Mouse (Mus musculus): ENCODE measurements at regions not wholly inside any gene's neighbourhood (a gene's known extent, or its start where the extent isn't known, plus 50 kb on each side); places are given as distances from the start of the nearest gene placed in this dataset.
A peak's percentile ranks its signal among the peaks of the same experiment; 100 is the strongest.

DNA sequence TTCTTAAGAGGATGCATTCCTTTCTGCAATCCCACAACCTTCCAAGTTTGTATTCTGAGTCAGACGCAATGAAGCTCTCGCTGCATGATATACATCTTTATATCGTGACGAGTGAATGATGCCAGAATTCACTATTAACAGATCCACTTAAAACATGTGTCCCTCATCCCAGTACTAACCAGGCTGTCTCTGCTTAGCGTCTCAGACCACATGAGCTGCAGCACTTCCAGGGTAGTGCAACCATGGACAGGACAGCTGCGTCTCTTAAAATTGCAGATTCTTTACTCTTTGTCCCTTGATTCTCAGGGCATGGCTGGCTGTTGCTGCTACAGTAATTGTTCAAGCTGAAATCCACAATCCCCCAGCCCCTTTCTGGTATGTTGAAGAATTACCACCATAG lies 491.9 kb downstream of the Dcdc2c start:
- no peak for DNase-seq (ENCODE audit: low spot score)
- 76% methylated on average over 6 of the region's 6 CpGs for WGBS
- ATAC-seq (replicated peaks; ENCODE audit: low FRiP score) = no peak
- no peaks in the 10 kb centered on the region for H3K36me3 ChIP-seq (ENCODE audit: control insufficient read depth, insufficient read depth, low read length)
- H3K27me3 ChIP-seq (ENCODE audit: control insufficient read depth, insufficient read depth, low read length) = no peaks in the 10 kb centered on the region
- H3K27ac ChIP-seq (ENCODE audit: low read depth, low read length) = no peak overlapping the region
- H3K9ac ChIP-seq (ENCODE audit: low read length) = no peak overlapping the region
- no peak overlapping the region for H3K4me3 ChIP-seq (ENCODE audit: low read depth, low read length)
- H3K9me3 ChIP-seq (ENCODE audit: control insufficient read depth, low read length) = no peaks in the 10 kb centered on the region
- no peak overlapping the region for H3K4me2 ChIP-seq (ENCODE audit: low read depth, low read length, severe bottlenecking)
- no peaks in the 10 kb centered on the region for H3K4me1 ChIP-seq (replicated peaks; ENCODE audit: control insufficient read depth, insufficient read depth, low read length)

DNA sequence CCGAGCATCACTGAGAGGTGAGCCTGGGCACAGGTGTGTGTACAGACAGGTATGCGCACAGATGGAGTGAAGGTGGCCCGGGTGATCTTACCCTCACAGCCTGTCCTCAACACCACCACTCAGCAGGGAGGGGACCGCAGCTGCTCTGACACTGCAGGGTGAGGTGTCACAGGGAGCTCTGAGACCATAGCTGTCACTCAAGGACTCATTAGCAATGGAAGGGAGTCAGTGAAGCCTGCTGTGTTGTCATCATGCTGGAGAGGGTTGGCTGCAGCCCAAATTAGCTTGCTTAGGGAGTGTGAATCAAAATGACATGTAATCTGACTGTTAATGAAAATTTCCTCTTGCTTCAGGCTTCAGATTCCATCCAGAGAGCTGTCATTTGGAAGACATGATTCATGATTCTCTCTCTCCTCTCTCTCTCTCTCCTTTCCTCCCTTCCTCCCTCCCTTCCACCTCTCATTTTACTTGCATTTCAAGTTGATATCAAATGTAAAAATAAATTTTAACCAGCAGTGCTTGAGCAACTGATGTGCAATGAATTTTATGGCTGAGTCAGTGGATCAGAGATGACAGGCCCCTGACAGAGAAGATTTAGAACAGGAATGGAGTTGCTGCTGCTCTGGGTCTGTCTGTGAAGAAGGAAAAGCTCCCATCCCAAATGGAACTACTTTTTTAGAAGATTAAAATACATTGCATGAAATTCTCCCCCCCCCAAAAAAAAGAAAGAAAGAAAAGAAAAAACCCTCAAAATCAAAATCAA lies 496.5 kb downstream of the Dcdc2c start:
- Histone ChIP-seq H3K36me3 (ENCODE audit: control insufficient read depth, insufficient read depth, low read length) (no peaks in the 10 kb centered on the region), H3K4me2 (ENCODE audit: low read depth, low read length, severe bottlenecking) (no peak overlapping the region), H3K4me1 (replicated peaks; ENCODE audit: control insufficient read depth, insufficient read depth, low read length) (no peaks in the 10 kb centered on the region), H3K9me3 (ENCODE audit: control insufficient read depth, low read length) (no peaks in the 10 kb centered on the region), H3K9ac (ENCODE audit: low read length) (no peak overlapping the region), H3K4me3 (ENCODE audit: low read depth, low read length) (no peak overlapping the region), H3K27ac (ENCODE audit: low read depth, low read length) (peak overlapping the region; percentile 28; the same call in 1 of the 2 replicates), H3K27me3 (ENCODE audit: control insufficient read depth, insufficient read depth, low read length) (no peaks in the 10 kb centered on the region)
- peak; percentile 80 for ATAC-seq (replicated peaks; ENCODE audit: low FRiP score)
- DNase-seq (ENCODE audit: low spot score) = peak; percentile 54
- 50% methylated on average over 4 of the region's 4 CpGs for WGBS

DNA sequence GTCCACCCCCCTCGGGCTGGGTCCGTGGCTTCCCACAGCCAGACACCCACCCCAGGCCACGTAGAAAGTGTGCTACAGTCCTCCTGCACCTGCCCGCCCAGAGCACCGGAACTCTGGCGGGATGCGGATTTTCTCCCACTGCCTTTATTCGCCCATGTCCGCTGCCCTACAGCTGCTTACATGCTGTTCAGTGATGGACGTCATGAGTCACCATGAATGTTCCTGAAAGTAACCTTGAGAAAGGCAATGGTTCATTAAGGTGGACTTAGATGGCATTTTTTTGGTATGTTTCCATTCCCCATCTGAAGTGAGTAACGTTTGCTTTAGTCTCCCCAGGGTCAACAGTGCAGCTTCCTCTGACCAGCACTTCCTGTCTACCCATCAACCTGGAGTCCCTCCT lies 497.8 kb downstream of the Dcdc2c start:
- ATAC-seq (replicated peaks; ENCODE audit: low FRiP score) = no peak
- Histone ChIP-seq H3K4me1 (replicated peaks; ENCODE audit: control insufficient read depth, insufficient read depth, low read length) (no peaks in the 10 kb centered on the region), H3K9ac (ENCODE audit: low read length) (no peak overlapping the region), H3K27ac (ENCODE audit: low read depth, low read length) (no peak overlapping the region), H3K4me3 (ENCODE audit: low read depth, low read length) (no peak overlapping the region), H3K36me3 (ENCODE audit: control insufficient read depth, insufficient read depth, low read length) (no peaks in the 10 kb centered on the region), H3K9me3 (ENCODE audit: control insufficient read depth, low read length) (no peaks in the 10 kb centered on the region), H3K4me2 (ENCODE audit: low read depth, low read length, severe bottlenecking) (no peak overlapping the region), H3K27me3 (ENCODE audit: control insufficient read depth, insufficient read depth, low read length) (no peaks in the 10 kb centered on the region)
- no peak for DNase-seq (ENCODE audit: low spot score)
- WGBS = 92% methylated on average over 11 of the region's 11 CpGs

DNA sequence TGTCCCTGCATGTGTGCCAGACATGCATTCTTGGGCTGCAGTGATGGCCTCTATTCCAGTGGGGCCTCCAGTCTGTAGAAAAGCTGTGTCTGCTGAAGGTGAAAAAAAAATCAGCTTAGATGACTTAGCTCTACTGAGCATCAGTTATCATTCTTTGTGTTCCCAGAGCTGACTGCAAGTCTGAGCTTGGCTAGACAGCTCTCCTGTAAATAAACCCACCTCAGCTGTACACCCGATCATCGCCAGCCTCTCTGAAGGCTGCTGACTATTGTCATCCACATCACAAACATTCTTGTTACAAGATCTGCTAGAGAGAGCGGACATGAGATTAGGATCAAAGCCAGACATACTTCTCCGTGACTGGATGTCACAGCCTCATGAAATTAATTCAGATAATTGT lies 504.2 kb downstream of the Dcdc2c start:
- Histone ChIP-seq H3K9me3 (ENCODE audit: control insufficient read depth, low read length) (no peaks in the 10 kb centered on the region), H3K9ac (ENCODE audit: low read length) (no peak overlapping the region), H3K4me2 (ENCODE audit: low read depth, low read length, severe bottlenecking) (no peak overlapping the region), H3K4me3 (ENCODE audit: low read depth, low read length) (no peak overlapping the region), H3K27me3 (ENCODE audit: control insufficient read depth, insufficient read depth, low read length) (no peaks in the 10 kb centered on the region), H3K4me1 (replicated peaks; ENCODE audit: control insufficient read depth, insufficient read depth, low read length) (no peaks in the 10 kb centered on the region), H3K36me3 (ENCODE audit: control insufficient read depth, insufficient read depth, low read length) (no peaks in the 10 kb centered on the region), H3K27ac (ENCODE audit: low read depth, low read length) (no peak overlapping the region)
- ATAC-seq (replicated peaks; ENCODE audit: low FRiP score) (no peak), DNase-seq (ENCODE audit: low spot score) (no peak)
- WGBS = 76% methylated on average over 4 of the region's 4 CpGs

DNA sequence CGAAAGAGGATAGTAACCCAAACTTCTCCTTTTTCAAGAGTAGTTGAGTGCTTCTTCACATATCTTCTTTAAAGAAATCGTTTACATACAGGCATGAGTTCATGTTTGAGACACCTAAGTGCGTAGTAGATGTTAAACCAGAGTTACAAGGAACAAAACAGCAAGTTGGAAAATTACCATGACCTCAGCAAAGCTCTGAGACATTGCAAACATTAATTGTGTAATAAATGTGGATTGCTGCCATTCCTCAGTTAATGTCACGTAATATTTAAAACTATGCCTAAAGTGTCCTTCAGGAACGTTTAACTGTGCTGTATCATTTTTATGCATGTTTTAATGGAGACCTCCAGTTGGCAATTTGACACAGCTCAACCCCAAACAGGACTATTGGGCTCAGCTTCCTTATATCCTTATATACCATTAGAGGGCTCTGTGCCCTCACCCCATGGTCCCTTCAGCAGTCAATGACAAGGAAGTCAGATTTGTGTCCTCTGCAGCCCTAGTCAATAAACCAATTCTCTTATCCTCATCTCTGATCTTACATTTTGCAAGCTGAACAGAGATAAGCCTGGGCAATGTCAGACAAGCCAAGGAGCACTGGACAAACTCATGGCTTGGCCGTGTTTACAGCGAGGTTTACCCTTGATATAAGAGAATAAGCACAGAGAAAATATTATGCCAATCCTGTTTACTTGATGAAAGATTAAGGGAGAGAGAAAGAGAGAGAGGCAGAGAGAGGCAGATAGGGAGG lies 513.9 kb downstream of the Dcdc2c start:
- Histone ChIP-seq H3K36me3 (ENCODE audit: control insufficient read depth, insufficient read depth, low read length) (no peaks in the 10 kb centered on the region), H3K4me3 (ENCODE audit: low read depth, low read length) (no peak overlapping the region), H3K27me3 (ENCODE audit: control insufficient read depth, insufficient read depth, low read length) (no peaks in the 10 kb centered on the region), H3K27ac (ENCODE audit: low read depth, low read length) (no peak overlapping the region), H3K4me2 (ENCODE audit: low read depth, low read length, severe bottlenecking) (no peak overlapping the region), H3K9me3 (ENCODE audit: control insufficient read depth, low read length) (no peaks in the 10 kb centered on the region), H3K9ac (ENCODE audit: low read length) (no peak overlapping the region), H3K4me1 (replicated peaks; ENCODE audit: control insufficient read depth, insufficient read depth, low read length) (no peaks in the 10 kb centered on the region)
- DNase-seq (ENCODE audit: low spot score) (no peak), ATAC-seq (replicated peaks; ENCODE audit: low FRiP score) (no peak)
- 87% methylated on average over 7 of the region's 7 CpGs for WGBS

DNA sequence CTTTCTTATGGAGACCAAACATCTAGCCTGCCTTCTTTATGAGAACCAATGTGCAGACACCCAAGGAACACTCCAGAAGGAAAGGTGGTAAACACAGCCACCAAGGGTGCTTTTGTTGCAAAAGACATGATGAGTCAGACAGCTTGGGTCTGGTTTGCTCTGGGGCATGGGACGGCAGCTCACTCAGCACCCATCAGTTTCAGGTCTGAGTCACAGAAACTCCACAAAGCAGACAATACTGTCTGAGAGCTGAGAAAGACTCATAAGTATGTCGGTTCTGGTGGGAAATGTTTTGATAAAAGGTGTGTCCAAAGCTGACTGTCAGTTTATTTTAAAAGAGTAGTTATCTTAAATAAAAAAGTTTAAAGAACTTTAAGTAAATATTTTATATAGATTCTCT lies 553.0 kb downstream of the Dcdc2c start:
- Histone ChIP-seq H3K4me3 (ENCODE audit: low read depth, low read length) (no peak overlapping the region), H3K9me3 (ENCODE audit: control insufficient read depth, low read length) (no peaks in the 10 kb centered on the region), H3K27me3 (ENCODE audit: control insufficient read depth, insufficient read depth, low read length) (no peaks in the 10 kb centered on the region), H3K9ac (ENCODE audit: low read length) (no peak overlapping the region), H3K4me1 (replicated peaks; ENCODE audit: control insufficient read depth, insufficient read depth, low read length) (no peaks in the 10 kb centered on the region), H3K4me2 (ENCODE audit: low read depth, low read length, severe bottlenecking) (no peak overlapping the region), H3K36me3 (ENCODE audit: control insufficient read depth, insufficient read depth, low read length) (no peaks in the 10 kb centered on the region), H3K27ac (ENCODE audit: low read depth, low read length) (no peak overlapping the region)
- 85% methylated on average over 2 of the region's 2 CpGs for WGBS
- no peak for DNase-seq (ENCODE audit: low spot score)
- no peak for ATAC-seq (replicated peaks; ENCODE audit: low FRiP score)

DNA sequence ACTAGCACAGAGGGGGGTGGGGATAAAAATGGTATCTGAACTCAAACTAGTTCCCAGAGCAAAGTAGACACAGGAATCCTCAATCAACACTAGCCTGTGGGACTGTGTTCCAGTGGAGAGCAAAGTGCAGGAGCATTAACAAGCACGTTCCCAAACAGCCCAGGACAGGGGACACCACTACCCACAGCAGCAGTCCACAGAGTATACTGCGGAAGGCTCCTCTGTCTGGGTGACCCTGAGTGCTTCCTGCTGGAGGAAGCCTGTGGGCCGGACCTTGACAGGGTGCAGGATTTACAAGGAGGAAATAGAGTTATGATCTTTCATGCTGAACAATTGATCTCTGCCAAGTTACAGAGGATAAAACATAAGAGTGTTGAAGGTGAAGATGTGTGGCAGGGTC lies 560.0 kb downstream of the Dcdc2c start:
- no peaks in the 10 kb centered on the region for H3K36me3 ChIP-seq (ENCODE audit: control insufficient read depth, insufficient read depth, low read length)
- H3K27ac ChIP-seq (ENCODE audit: low read depth, low read length) = no peak overlapping the region
- no peak overlapping the region for H3K4me2 ChIP-seq (ENCODE audit: low read depth, low read length, severe bottlenecking)
- DNase-seq (ENCODE audit: low spot score) = no peak
- no peak for ATAC-seq (replicated peaks; ENCODE audit: low FRiP score)
- H3K4me1 ChIP-seq (replicated peaks; ENCODE audit: control insufficient read depth, insufficient read depth, low read length) = no peaks in the 10 kb centered on the region
- H3K9me3 ChIP-seq (ENCODE audit: control insufficient read depth, low read length) = no peaks in the 10 kb centered on the region
- H3K27me3 ChIP-seq (ENCODE audit: control insufficient read depth, insufficient read depth, low read length) = no peaks in the 10 kb centered on the region
- no peak overlapping the region for H3K9ac ChIP-seq (ENCODE audit: low read length)
- H3K4me3 ChIP-seq (ENCODE audit: low read depth, low read length) = no peak overlapping the region
- WGBS = 86% methylated on average over 3 of the region's 3 CpGs

DNA sequence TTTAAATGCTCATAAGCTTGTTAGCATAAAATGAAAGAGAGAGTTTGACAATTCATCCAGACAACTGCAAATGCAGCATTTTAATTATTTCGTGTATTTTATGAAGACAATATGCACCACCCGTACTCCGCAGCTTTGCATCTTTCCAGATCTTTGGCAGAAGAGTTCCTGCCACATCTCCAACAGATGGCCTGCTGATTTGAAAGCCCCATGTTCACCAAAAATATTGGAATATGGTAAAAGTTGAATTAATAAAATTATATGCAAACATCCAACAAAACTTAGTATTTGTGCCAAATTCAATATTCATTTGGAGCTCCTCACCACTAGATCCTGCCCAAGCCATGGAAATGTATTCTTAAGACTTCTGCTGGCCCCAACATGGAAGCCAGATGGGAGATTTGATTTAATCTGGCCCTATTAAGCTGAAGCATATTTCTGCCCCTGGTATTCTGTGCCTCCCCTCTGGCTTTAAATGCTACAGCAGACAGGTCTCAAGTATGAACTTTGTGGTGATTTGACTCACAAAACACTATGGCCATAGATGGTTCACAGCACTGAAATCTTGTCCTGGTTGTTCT lies 567.8 kb downstream of the Dcdc2c start:
- WGBS = 94% methylated on average over 3 of the region's 3 CpGs
- no peak overlapping the region for H3K9ac ChIP-seq (ENCODE audit: low read length)
- DNase-seq (ENCODE audit: low spot score) (no peak), ATAC-seq (replicated peaks; ENCODE audit: low FRiP score) (no peak)
- no peaks in the 10 kb centered on the region for H3K36me3 ChIP-seq (ENCODE audit: control insufficient read depth, insufficient read depth, low read length)
- H3K27me3 ChIP-seq (ENCODE audit: control insufficient read depth, insufficient read depth, low read length) = no peaks in the 10 kb centered on the region
- no peak overlapping the region for H3K4me3 ChIP-seq (ENCODE audit: low read depth, low read length)
- no peak overlapping the region for H3K4me2 ChIP-seq (ENCODE audit: low read depth, low read length, severe bottlenecking)
- H3K9me3 ChIP-seq (ENCODE audit: control insufficient read depth, low read length) = no peaks in the 10 kb centered on the region
- H3K4me1 ChIP-seq (replicated peaks; ENCODE audit: control insufficient read depth, insufficient read depth, low read length) = no peaks in the 10 kb centered on the region
- no peak overlapping the region for H3K27ac ChIP-seq (ENCODE audit: low read depth, low read length)

Measured in forebrain, embryonic 11.5 days (tissue).